Mouse (Mus musculus) cerebellum, adult 2 months (tissue): ENCODE measurements around the gene Nup205.

Experiments
- CTCF ChIP-seq: fragments of 200-500 bp; IDR thresholded peaks from 2 replicates; pipeline ENCODE4 v1.5.1; 2011; ENCODE audit warnings: low read depth, mild to moderate bottlenecking, control low read depth, low read length, moderate library complexity, borderline replicate concordance; ENCODE audit not compliant: insufficient read depth
- POLR2A ChIP-seq: fragments of 200-500 bp; IDR thresholded peaks from 2 replicates; pipeline ENCODE4 v1.6.1; 2011; ENCODE audit warnings: low read length, control low read depth, borderline replicate concordance; ENCODE audit not compliant: insufficient read depth

- TF ChIP-seq POLR2A: no peak
- TF ChIP-seq CTCF: no peak
Observed at GRCm38 (mm10) chr6:35154540-35154939, 22.7 kb upstream of the Nup205 start.
